Mouse (Mus musculus) urinary bladder, postnatal 36 days (tissue): ENCODE data around the gene Tuba1a.
"Not testable (repeated sequence)": the region's sequence is repeated elsewhere in the genome, so short reads cannot be mapped to it uniquely, and the experiment has no call there.

Experiments used
- DNase-seq, 2 experiments: peaks; one replicate each; pipeline ENCODE4 v3.0.0; 2022; ENCODE audit warnings: low spot score in 2 of 2, mixed read lengths in 1 of 2

Tuba1a gene

GRCm38 (mm10) chr15:98985982-98986715, 32.6 kb upstream of the Tuba1a start:
- DNase-seq = no peak

- DNase-seq = peak; percentile 78 to 81
Measured at GRCm38 (mm10) chr15:98985240-98985981, 31.9 kb upstream of the Tuba1a start.

GRCm38 (mm10) chr15:98984681-98985080, 31.2 kb upstream of the Tuba1a start:
- no peak for DNase-seq

GRCm38 (mm10) chr15:98983431-98984081, 30.1 kb upstream of the Tuba1a start:
- no peak for DNase-seq

- DNase-seq = no peak
Measured at GRCm38 (mm10) chr15:98982100-98982499, 28.6 kb upstream of the Tuba1a start.

- no peak for DNase-seq
Measured at GRCm38 (mm10) chr15:98980012-98980614, 26.6 kb upstream of the Tuba1a start.

GRCm38 (mm10) chr15:98978409-98979172, 25.1 kb upstream of the Tuba1a start:
- DNase-seq = no peak

- peak in 1 of 2 experiments; percentile 86 for DNase-seq
Measured at GRCm38 (mm10) chr15:98977759-98978408, 24.4 kb upstream of the Tuba1a start.

- no peak for DNase-seq
Measured at GRCm38 (mm10) chr15:98976763-98977758, 23.6 kb upstream of the Tuba1a start.

GRCm38 (mm10) chr15:98973015-98973614, 19.6 kb upstream of the Tuba1a start:
- DNase-seq = no peak

- not testable (repeated sequence) for DNase-seq
Measured at GRCm38 (mm10) chr15:98971576-98972320, 18.2 kb upstream of the Tuba1a start.

GRCm38 (mm10) chr15:98971111-98971510, 17.6 kb upstream of the Tuba1a start:
- DNase-seq = no peak

- DNase-seq = no peak
Measured at GRCm38 (mm10) chr15:98969372-98970101, 16.0 kb upstream of the Tuba1a start.

GRCm38 (mm10) chr15:98968701-98969371, 15.3 kb upstream of the Tuba1a start:
- DNase-seq = no peak

- DNase-seq = no peak
Measured at GRCm38 (mm10) chr15:98959531-98959930, 6.0 kb upstream of the Tuba1a start.

GRCm38 (mm10) chr15:98958901-98959420, 5.5 kb upstream of the Tuba1a start:
- no peak for DNase-seq

- no peak for DNase-seq
Measured at GRCm38 (mm10) chr15:98957475-98957874, 4.0 kb upstream of the Tuba1a start.
